ENCODE assay signal across 20 mouse cellular contexts in the genomic region with DNA sequence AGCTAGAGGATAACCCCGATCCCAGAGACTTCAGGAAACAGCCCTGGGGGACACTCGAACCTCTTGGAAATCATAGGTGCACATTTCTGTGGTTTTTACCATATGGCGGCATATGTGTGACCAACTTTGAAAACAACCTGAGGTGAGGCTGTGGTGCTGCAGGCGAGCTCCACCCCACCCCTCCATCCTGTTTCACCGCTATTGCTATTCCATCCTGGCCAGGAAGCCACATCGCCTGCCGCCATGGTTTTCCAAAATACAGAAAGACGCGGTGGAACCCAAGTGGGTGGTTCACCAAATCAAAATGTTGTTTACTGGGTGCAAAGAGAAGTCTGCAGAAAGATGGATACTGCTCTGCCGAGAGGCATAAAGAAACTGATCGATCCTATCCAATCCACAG. TPM values are rescaled to one million over a fixed set of nuclear protein-coding genes. Genes with fewer than 3 reads are reported as not detected.
DNase-seq lines count a peak whose midpoint lies in the region; TF ChIP-seq lines count a peak whose summit lies in the region.
"Had no signal": no experiment of that assay in that cellular context is flagged by ENCODE, and none has a peak within 500 bp of the region (broad histone marks: within the 10 kb centered on the region; RNA-seq: fewer than 3 reads in every experiment).

No protein-coding gene starts in this region.

- H3K79me2 ChIP-seq in heart, adult 2 months (replicated peaks; ENCODE audit: control insufficient read depth, insufficient read depth, low read length) = no peaks in the 10 kb centered on the region

- intact Hi-C loops in heart, adult 2 months (cut with DNase I) = no loop called here

- TF ChIP-seq CTCF in heart, adult 2 months (IDR thresholded peaks at IDR 0.05) = no peak
- TF ChIP-seq CTCF in layer of hippocampus, adult 2 months (conservative IDR thresholded peaks at IDR 0.05) = no peak

- no peak overlapping the region for H3K9ac ChIP-seq in heart, adult 2 months (ENCODE audit: low read depth, low read length)
- H3K9ac ChIP-seq: embryonic facial prominence, embryonic 13.5 days; limb, embryonic 13.5 days; liver, embryonic 14.5 days; midbrain, embryonic 12.5 days; neural tube, embryonic 12.5 days; stomach, embryonic 15.5 days had no signal

- TF ChIP-seq EP300 in heart, adult 2 months (IDR thresholded peaks at IDR 0.05; ENCODE audit: insufficient read depth, low read depth, low read length) = no peak

- H3K27me3 ChIP-seq in heart, adult 2 months (ENCODE audit: control insufficient read depth, insufficient read depth, low read length) = no peaks in the 10 kb centered on the region
- H3K27me3 ChIP-seq in limb, embryonic 10.5 days (ENCODE audit: low read depth, poor library complexity, severe bottlenecking) = no peaks in the 10 kb centered on the region
- H3K27me3 ChIP-seq: embryonic facial prominence, embryonic 13.5 days; limb, embryonic 13.5 days; midbrain, embryonic 12.5 days; neural tube, embryonic 12.5 days; stomach, embryonic 15.5 days had no signal

- H3K9me3 ChIP-seq in limb, embryonic 10.5 days (replicated peaks) = no peaks in the 10 kb centered on the region
- H3K9me3 ChIP-seq: embryonic facial prominence, embryonic 13.5 days; neural tube, embryonic 12.5 days; stomach, embryonic 15.5 days had no signal

- 92% methylated on average over 11 of the region's 11 CpGs for WGBS in heart, adult 2 months
- WGBS in limb, embryonic 10.5 days = 94% methylated on average over 11 of the region's 11 CpGs

- H3K27ac ChIP-seq in heart, adult 2 months = peak overlapping the region; percentile 73
- H3K27ac ChIP-seq in layer of hippocampus, adult 2 months = peak overlapping the region; percentile 96
- peak overlapping the region; percentile 17; the same call in 1 of the 2 replicates for H3K27ac ChIP-seq in limb, embryonic 10.5 days
- H3K27ac ChIP-seq: embryonic facial prominence, embryonic 13.5 days; hindbrain, embryonic 10.5 days; limb, embryonic 13.5 days; liver, embryonic 14.5 days; midbrain, embryonic 12.5 days; neural tube, embryonic 12.5 days; stomach, embryonic 15.5 days had no signal

- H3K36me3 ChIP-seq in heart, adult 2 months (ENCODE audit: control insufficient read depth, insufficient read depth, low read length) = no peaks in the 10 kb centered on the region
- H3K36me3 ChIP-seq in limb, embryonic 10.5 days = peaks cover 90% of the 10 kb centered on the region
- H3K36me3 ChIP-seq: midbrain, embryonic 12.5 days; neural tube, embryonic 12.5 days; stomach, embryonic 15.5 days had no signal

- H3K4me3 ChIP-seq in heart, adult 2 months = no peak overlapping the region
- no peak overlapping the region for H3K4me3 ChIP-seq in layer of hippocampus, adult 2 months
- H3K4me3 ChIP-seq in limb, embryonic 10.5 days = no peak overlapping the region
- H3K4me3 ChIP-seq: embryonic facial prominence, embryonic 13.5 days; hindbrain, embryonic 10.5 days; limb, embryonic 13.5 days; midbrain, embryonic 12.5 days; neural tube, embryonic 12.5 days; stomach, embryonic 15.5 days had no signal

- TF ChIP-seq POLR2A in heart, adult 2 months (IDR thresholded peaks at IDR 0.05; ENCODE audit: insufficient read depth, low read depth, low read length) = no peak

- peaks cover 32% of the 10 kb centered on the region for H3K4me1 ChIP-seq in heart, adult 2 months (ENCODE audit: control insufficient read depth, insufficient read depth, low read length)
- H3K4me1 ChIP-seq in limb, embryonic 10.5 days = peaks cover 36% of the 10 kb centered on the region
- H3K4me1 ChIP-seq: midbrain, embryonic 12.5 days; neural tube, embryonic 12.5 days had no signal

- DNase-seq in heart, adult 2 months = no peak
- DNase-seq in heart, adult 18-20 months = no peak
- DNase-seq in layer of hippocampus, adult 2 months (ENCODE audit: low spot score in 2 of 2) = no peak
- DNase-seq in layer of hippocampus, adult 18-20 months (ENCODE audit: low spot score in 2 of 2) = no peak
- DNase-seq in CD8-positive naive resting alpha-beta T cell, adult 2 months (ENCODE audit: low read depth in 2 of 2, low spot score in 2 of 2) = peak; percentile 47 to 54
- no peak for DNase-seq in limb, embryonic 10.5 days (ENCODE audit: low spot score)
- no peak for DNase-seq in left cerebral cortex, adult 11 months (ENCODE audit: low spot score)
- no peak for DNase-seq in thymus, postnatal 25 days
- DNase-seq: adrenal gland, postnatal 25 days; cerebellum, adult 11-12 months; cerebellum, postnatal 14 days; kidney, postnatal 10 days; lung, postnatal 10 days had no signal

RNA-seq across cellular contexts. Expression of gene Sh3bp5, which starts 37.1 kb away (rescaled TPM):
- 10 to 100 TPM; 51.0 to 58.3 TPM for total RNA-seq in heart, adult 2 months (2021)
- 27.0 and 37.1 TPM in 2 replicates for polyA plus RNA-seq in heart, adult 2 months (2012; rRNA removed)
- total RNA-seq in heart, adult 18-20 months (2021) = 10 to 100 TPM; 60.0 to 60.9 TPM
- total RNA-seq in layer of hippocampus, adult 2 months (2021) = 100 to 1,000 TPM; 147 to 158 TPM
- total RNA-seq in layer of hippocampus, adult 18-20 months (2021) = 100 to 1,000 TPM; 158 to 165 TPM
- polyA plus RNA-seq in limb, embryonic 10.5 days (2016; fragmentation: Nextera tagmentation; extraction: Ambion mirVana) = 43.0 and 47.9 TPM in 2 replicates

Comparison
In these comparisons a context has a peak if more than half of its experiments do, and no peak if none do; other contexts are left out.
1. DNase-seq: peak in CD8-positive naive resting alpha-beta T cell, adult 2 months (2 of 2); none in heart, adult 2 months (0 of 2), heart, adult 18-20 months (0 of 2), layer of hippocampus, adult 2 months (0 of 2), layer of hippocampus, adult 18-20 months (0 of 2), limb, embryonic 10.5 days (single experiment), left cerebral cortex, adult 11 months (single experiment) and thymus, postnatal 25 days (single experiment).
2. H3K27ac ChIP-seq: peak in every context shown above with its lines; median percentile 96 in layer of hippocampus, adult 2 months; 73 in heart, adult 2 months; 17 in limb, embryonic 10.5 days.